Mouse (Mus musculus) cerebellum, adult 11 months (tissue): ENCODE measurements at regions not wholly inside any gene's neighbourhood (a gene's known extent, or its start where the extent isn't known, plus 50 kb on each side); places are given as distances from the start of the nearest gene placed in this dataset.
"Not testable (repeated sequence)": the region's sequence is repeated elsewhere in the genome, so short reads cannot be mapped to it uniquely, and the experiment has no call there.

Experiments
- DNase-seq: peaks from one replicate; pipeline ENCODE4 v3.0.0; 2022

- DNase-seq = not testable (repeated sequence)
Observed at GRCm38 (mm10) chr13:3035291-3035690, 502.6 kb upstream of the Gdi2 start.

- not testable (repeated sequence) for DNase-seq
Observed at GRCm38 (mm10) chr13:3037010-3037409, 500.9 kb upstream of the Gdi2 start.

- DNase-seq = peak; percentile 21
Observed at GRCm38 (mm10) chr13:3046381-3047105, 491.3 kb upstream of the Gdi2 start.

- not testable (repeated sequence) for DNase-seq
Observed at GRCm38 (mm10) chr13:3083480-3083879, 454.4 kb upstream of the Gdi2 start.

GRCm38 (mm10) chr13:3089971-3090370 is 447.9 kb upstream of the Gdi2 start:
- DNase-seq = not testable (repeated sequence)

- DNase-seq = not testable (repeated sequence)
Observed at GRCm38 (mm10) chr13:3106543-3106942, 431.3 kb upstream of the Gdi2 start.

GRCm38 (mm10) chr13:3128150-3128549 is 409.7 kb upstream of the Gdi2 start:
- not testable (repeated sequence) for DNase-seq

GRCm38 (mm10) chr13:3137281-3137680 is 400.6 kb upstream of the Gdi2 start:
- not testable (repeated sequence) for DNase-seq

- peak; percentile 1 for DNase-seq
Observed at GRCm38 (mm10) chr13:3138698-3139097, 399.2 kb upstream of the Gdi2 start.

- not testable (repeated sequence) for DNase-seq
Observed at GRCm38 (mm10) chr13:3145513-3145912, 392.4 kb upstream of the Gdi2 start.
